Mouse (Mus musculus) forebrain, embryonic 11.5 days (tissue): ENCODE data around the gene Magi2. TPM values are rescaled to one million over a fixed set of nuclear protein-coding genes. Genes with fewer than 3 reads are reported as not detected.

Experiments
- ATAC-seq: fragments of 200-750 bp; cut with Nextera tagmentation; replicated peaks from 2 replicates; pipeline ENCODE4 v1.8.0; 2017; ENCODE audit warnings: moderate TSS enrichment; ENCODE audit not compliant: low FRiP score
- DNase-seq: peaks from one replicate; pipeline ENCODE4 v3.0.0-alpha.2; 2017; ENCODE audit warnings: low spot score
- H3K27ac ChIP-seq: fragments of 300-500 bp; sonication (generic); 2 replicates; pipeline ENCODE4 v1.5.1; 2014; ENCODE audit warnings: low read depth, low read length
- H3K27me3 ChIP-seq: fragments of 300-500 bp; sonication (generic); 2 replicates; pipeline ENCODE4 v1.6.1; 2014; ENCODE audit warnings: mild to moderate bottlenecking, low read length, mixed read lengths; ENCODE audit not compliant: control insufficient read depth, insufficient read depth
- H3K36me3 ChIP-seq: fragments of 300-500 bp; sonication (generic); 2 replicates; pipeline ENCODE4 v1.6.1; 2014; ENCODE audit warnings: mild to moderate bottlenecking, low read length, moderate library complexity, mixed read lengths; ENCODE audit not compliant: control insufficient read depth, insufficient read depth
- H3K4me1 ChIP-seq: fragments of 300-500 bp; sonication (generic); replicated peaks from 2 replicates; pipeline ENCODE4 v1.6.1; 2014; ENCODE audit warnings: low read length, mixed read lengths; ENCODE audit not compliant: control insufficient read depth, insufficient read depth
- H3K4me2 ChIP-seq: fragments of 300-500 bp; sonication (generic); 2 replicates; pipeline ENCODE4 v1.6.1; 2014; ENCODE audit warnings: low read depth, mild to moderate bottlenecking, low read length, moderate library complexity, mixed read lengths; ENCODE audit not compliant: severe bottlenecking
- H3K4me3 ChIP-seq: fragments of 300-500 bp; sonication (generic); 2 replicates; pipeline ENCODE4 v1.5.1; 2014; ENCODE audit warnings: low read depth, low read length
- H3K9ac ChIP-seq: fragments of 300-500 bp; sonication (generic); 2 replicates; pipeline ENCODE4 v1.6.1; 2014; ENCODE audit warnings: low read length
- H3K9me3 ChIP-seq: fragments of 300-500 bp; sonication (generic); 2 replicates; pipeline ENCODE4 v1.6.1; 2016; ENCODE audit warnings: low read length, mixed read lengths; ENCODE audit not compliant: control insufficient read depth
- WGBS: fragments of 180-500 bp; shearing (Covaris S2); extraction: QIAGEN DNeasy Blood & Tissue Kit; methylation state at CpG from one replicate; pipeline ENCODE4 v1.1.7; 2014; 5-methylcytosine and 5-hydroxymethylcytosine counted together
- polyA plus RNA-seq: library from polyadenylated mRNA; unstranded; fragments of >200 nt; fragmentation: Nextera tagmentation; extraction: Ambion mirVana; gene quantifications from 2 replicates; pipeline ENCODE4 v1.2.1, GENCODE M21; 2014

Gene Magi2
- polyA plus RNA-seq, 1 experiment from 2014 or later = 10.2 TPM

GRCm38 (mm10) chr5:20668736-20669355, 1442.0 kb downstream of the Magi2 start:
- H3K4me2 ChIP-seq = no peak overlapping the region
- H3K4me1 ChIP-seq = no peaks in the 10 kb centered on the region
- DNase-seq = no peak
- no peak for ATAC-seq
- no peaks in the 10 kb centered on the region for H3K9me3 ChIP-seq
- no peaks in the 10 kb centered on the region for H3K36me3 ChIP-seq
- no peak overlapping the region for H3K9ac ChIP-seq
- H3K27ac ChIP-seq = no peak overlapping the region
- 90% methylated on average over 10 of the region's 10 CpGs for WGBS
- H3K4me3 ChIP-seq = no peak overlapping the region
- H3K27me3 ChIP-seq = no peaks in the 10 kb centered on the region

GRCm38 (mm10) chr5:20669456-20669855, 1442.6 kb downstream of the Magi2 start:
- Histone ChIP-seq H3K4me3 (no peak overlapping the region), H3K4me1 (no peaks in the 10 kb centered on the region), H3K9ac (no peak overlapping the region), H3K9me3 (no peaks in the 10 kb centered on the region), H3K27me3 (no peaks in the 10 kb centered on the region), H3K27ac (no peak overlapping the region), H3K4me2 (no peak overlapping the region), H3K36me3 (no peaks in the 10 kb centered on the region)
- ATAC-seq = no peak
- WGBS = 80% methylated on average over 5 of the region's 5 CpGs
- peak; percentile 4 for DNase-seq

- H3K4me1 ChIP-seq = peaks cover 5% of the 10 kb centered on the region; the same call in 1 of the 2 replicates
- no peak overlapping the region for H3K4me2 ChIP-seq
- no peak overlapping the region for H3K4me3 ChIP-seq
- no peaks in the 10 kb centered on the region for H3K9me3 ChIP-seq
- H3K36me3 ChIP-seq = no peaks in the 10 kb centered on the region
- 44% methylated on average over 1 of the region's 1 CpGs for WGBS
- H3K9ac ChIP-seq = no peak overlapping the region
- DNase-seq (peak; percentile 2), ATAC-seq (no peak)
- no peak overlapping the region for H3K27ac ChIP-seq
- H3K27me3 ChIP-seq = no peaks in the 10 kb centered on the region
Observed at GRCm38 (mm10) chr5:20671826-20672225, 1445.0 kb downstream of the Magi2 start.

GRCm38 (mm10) chr5:20674523-20674922, 1447.7 kb downstream of the Magi2 start:
- Histone ChIP-seq H3K4me3 (no peak overlapping the region), H3K4me2 (no peak overlapping the region), H3K9ac (no peak overlapping the region), H3K27me3 (no peaks in the 10 kb centered on the region), H3K9me3 (no peaks in the 10 kb centered on the region), H3K4me1 (peaks cover 5% of the 10 kb centered on the region; the same call in 1 of the 2 replicates), H3K27ac (no peak overlapping the region), H3K36me3 (no peaks in the 10 kb centered on the region)
- 75% methylated on average over 8 of the region's 8 CpGs for WGBS
- ATAC-seq (no peak), DNase-seq (peak; percentile 37)

- H3K4me3 ChIP-seq = no peak overlapping the region
- no peak for ATAC-seq
- no peak overlapping the region for H3K9ac ChIP-seq
- DNase-seq = peak; percentile 27
- H3K36me3 ChIP-seq = no peaks in the 10 kb centered on the region
- no peaks in the 10 kb centered on the region for H3K27me3 ChIP-seq
- H3K27ac ChIP-seq = no peak overlapping the region
- H3K4me1 ChIP-seq = peaks cover 5% of the 10 kb centered on the region; the same call in 1 of the 2 replicates
- H3K9me3 ChIP-seq = no peaks in the 10 kb centered on the region
- H3K4me2 ChIP-seq = no peak overlapping the region
Observed at GRCm38 (mm10) chr5:20675163-20675665, 1448.4 kb downstream of the Magi2 start.

- H3K9ac ChIP-seq = no peak overlapping the region
- ATAC-seq (peak; percentile 72), DNase-seq (peak; percentile 31)
Observed at GRCm38 (mm10) chr5:20676193-20676871, 1449.5 kb downstream of the Magi2 start.

GRCm38 (mm10) chr5:20677246-20677645, 1450.4 kb downstream of the Magi2 start:
- DNase-seq (no peak), ATAC-seq (no peak)
- no peak overlapping the region for H3K4me2 ChIP-seq
- H3K4me3 ChIP-seq = no peak overlapping the region
- H3K9me3 ChIP-seq = no peaks in the 10 kb centered on the region
- H3K4me1 ChIP-seq = peaks cover 5% of the 10 kb centered on the region; the same call in 1 of the 2 replicates
- 56% methylated on average over 3 of the region's 3 CpGs for WGBS
- H3K36me3 ChIP-seq = no peaks in the 10 kb centered on the region
- H3K27ac ChIP-seq = no peak overlapping the region
- H3K9ac ChIP-seq = no peak overlapping the region
- no peaks in the 10 kb centered on the region for H3K27me3 ChIP-seq

More at GRCm38 (mm10) chr5:20676193-20676871, 1449.5 kb downstream of the Magi2 start:
- H3K36me3 ChIP-seq = no peaks in the 10 kb centered on the region
- WGBS = 16% methylated on average over 7 of the region's 7 CpGs
- H3K27me3 ChIP-seq = no peaks in the 10 kb centered on the region
- H3K27ac ChIP-seq = no peak overlapping the region
- no peak overlapping the region for H3K4me3 ChIP-seq
- H3K4me2 ChIP-seq = no peak overlapping the region
- H3K9me3 ChIP-seq = no peaks in the 10 kb centered on the region
- peaks cover 5% of the 10 kb centered on the region; the same call in 1 of the 2 replicates for H3K4me1 ChIP-seq

- DNase-seq = no peak
- 67% methylated on average over 3 of the region's 3 CpGs for WGBS
- no peak overlapping the region for H3K4me3 ChIP-seq
- H3K4me2 ChIP-seq = no peak overlapping the region
- H3K36me3 ChIP-seq = no peaks in the 10 kb centered on the region
- no peaks in the 10 kb centered on the region for H3K9me3 ChIP-seq
- H3K9ac ChIP-seq = no peak overlapping the region
- H3K27ac ChIP-seq = no peak overlapping the region
- ATAC-seq = no peak
- no peaks in the 10 kb centered on the region for H3K27me3 ChIP-seq
- H3K4me1 ChIP-seq = peaks cover 5% of the 10 kb centered on the region; the same call in 1 of the 2 replicates
Observed at GRCm38 (mm10) chr5:20678573-20678972, 1451.7 kb downstream of the Magi2 start.
